Mouse (Mus musculus): ENCODE results near the gene Scn4b.

GRCm38 (mm10) chr9:45120567-45120966 is 17.6 kb upstream of the Scn4b start:
- TF ChIP-seq CTCF (IDR thresholded peaks at IDR 0.05; ENCODE audit: control insufficient read depth, insufficient read depth, insufficient replicate concordance, low read depth, low read length) (no peak), POLR2A (IDR thresholded peaks at IDR 0.05; ENCODE audit: control insufficient read depth, low read depth, low read length) (no peak)
